Mouse (Mus musculus): Measurements from ENCODE around the gene Slc35b4. TPM values are rescaled to one million over a fixed set of nuclear protein-coding genes. Genes with fewer than 3 reads are reported as not detected.

Gene Slc35b4
- 11.6 and 13.1 TPM in 2 replicates for polyA plus RNA-seq (2012; rRNA removed)

GRCm38 (mm10) chr6:34176864-34177247 lies at the start of gene Slc35b4:
Gene Slc35b4, minus strand, starts transcription at chr6:34177111.

Other genes with a start within 250 kb of the Slc35b4 start
- gene Lrguk, start 147.7 kb downstream of the Slc35b4 start, polyA plus RNA-seq (2012; rRNA removed), result 0.03 and 0.05 TPM in 2 replicates
- 105 and 111 TPM in 2 replicates for gene Akr1b3, start 140.4 kb upstream of the Slc35b4 start, polyA plus RNA-seq (2012; rRNA removed)
- gene Akr1b8, start 177.0 kb upstream of the Slc35b4 start, polyA plus RNA-seq (2012; rRNA removed), result 27.9 and 49.6 TPM in 2 replicates
- gene Akr1b10, start 207.1 kb upstream of the Slc35b4 start, polyA plus RNA-seq (2012; rRNA removed), result 8.5 and 12.5 TPM in 2 replicates
- gene Akr1b7, start 235.2 kb upstream of the Slc35b4 start, polyA plus RNA-seq (2012; rRNA removed), result 2.0 and 2.4 TPM in 2 replicates